Mouse (Mus musculus) C3H10T1/2 (cell line): Measurements from ENCODE around the gene Pcyt1a. TPM values are rescaled to one million over a fixed set of nuclear protein-coding genes. Genes with fewer than 3 reads are reported as not detected.

Experiments
- polyA plus RNA-seq, 2 experiments: library from polyadenylated mRNA; unstranded; fragments of >200 nt; fragmentation: generic; extraction: Trizol; gene quantifications; one replicate each; pipeline ENCODE4 v1.2.1; 2012; ENCODE audit warnings: missing spikeins in 2 of 2

Pcyt1a gene
- polyA plus RNA-seq = 10 to 100 TPM in 1 of 2 experiments, 1 to 10 TPM in 1; 2.3 to 16.0 TPM

GRCm38 (mm10) chr16:32430474-32431046, at the start of gene Pcyt1a:
Gene Pcyt1a (plus strand): TSS chr16:32430921.

GRCm38 (mm10) chr16:32400267-32400666, 30.5 kb upstream of the Pcyt1a start, which contains the start of gene Tm4sf19:
Gene Tm4sf19 (plus strand): TSS chr16:32400506.

GRCm38 (mm10) chr16:32419517-32420483, 10.9 kb upstream of the Pcyt1a start, which contains the start of gene Tctex1d2:
Gene Tctex1d2 (plus strand): TSS chr16:32419702.

GRCm38 (mm10) chr16:32487234-32488111, 56.8 kb downstream of the Pcyt1a start, which contains the start of gene Slc51a:
Gene Slc51a (minus strand): TSS chr16:32487879.

GRCm38 (mm10) chr16:32495965-32496364, 65.2 kb downstream of the Pcyt1a start, which contains the start of gene Zdhhc19:
Gene Zdhhc19 (plus strand): TSS chr16:32496265.

Other genes starting within 250 kb of the Pcyt1a start
- gene Fbxo45, start 183.8 kb upstream of the Pcyt1a start, polyA plus RNA-seq = 1 to 10 TPM in 1 of 2 experiments, under 1 TPM in 1; 0.44 to 3.6 TPM
- 10 to 100 TPM in 1 of 2 experiments, 1 to 10 TPM in 1; 4.1 to 11.1 TPM for gene Wdr53, start 183.7 kb upstream of the Pcyt1a start, polyA plus RNA-seq
- gene Smco1, start 159.5 kb upstream of the Pcyt1a start, polyA plus RNA-seq = not detected
- gene Rnf168, start 153.5 kb upstream of the Pcyt1a start, polyA plus RNA-seq = 1 to 10 TPM; 1.7 to 5.0 TPM
- gene Ubxn7, start 98.7 kb upstream of the Pcyt1a start, polyA plus RNA-seq = 1 to 10 TPM in 1 of 2 experiments, under 1 TPM in 1; 0.32 to 3.5 TPM
- under 1 TPM in 1 of 2 experiments, not detected in 1; 0.06 TPM for gene Tm4sf19, start 30.4 kb upstream of the Pcyt1a start, polyA plus RNA-seq
- 10 to 100 TPM in 1 of 2 experiments, 1 to 10 TPM in 1; 2.8 to 19.6 TPM for gene Tctex1d2, start 11.2 kb upstream of the Pcyt1a start, polyA plus RNA-seq
- gene Slc51a, start 57.0 kb downstream of the Pcyt1a start, polyA plus RNA-seq = under 1 TPM; 0.42 to 0.95 TPM
- not detected for gene Zdhhc19, start 65.3 kb downstream of the Pcyt1a start, polyA plus RNA-seq
- gene Tfrc, start 178.0 kb downstream of the Pcyt1a start, polyA plus RNA-seq = 1 to 10 TPM; 1.2 to 1.3 TPM
- 10 to 100 TPM; 31.4 to 40.3 TPM for gene Tnk2, start 213.0 kb downstream of the Pcyt1a start, polyA plus RNA-seq